Mouse (Mus musculus) liver, adult (tissue): ENCODE data around the gene Zmynd11.
A peak's percentile ranks its signal among the peaks of the same experiment; 100 is the strongest.

Experiments used
- GATA4 ChIP-seq: IDR thresholded peaks from 2 replicates; pipeline ENCODE4 v1.6.1; 2014; ENCODE audit warnings: mild to moderate bottlenecking, low read length; ENCODE audit not compliant: insufficient replicate concordance

Gene Zmynd11

DNA sequence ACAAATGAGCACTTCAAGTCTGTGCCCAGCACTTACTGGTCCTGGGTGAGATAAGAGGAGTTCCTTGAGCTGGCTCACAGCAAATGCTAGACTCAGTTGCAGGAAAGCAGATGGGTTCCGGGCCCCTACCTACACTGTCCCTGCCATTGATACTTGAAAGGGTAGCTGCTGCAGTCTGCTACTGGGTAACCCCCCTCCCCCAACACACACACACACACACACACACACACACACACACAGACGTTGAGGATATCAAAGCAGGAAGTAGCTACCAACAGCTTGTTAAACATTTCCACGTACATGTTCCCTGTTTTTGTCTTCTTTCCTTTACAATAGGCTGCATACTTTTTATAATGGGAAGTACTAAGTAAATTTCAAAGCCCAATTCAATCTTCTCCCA, 127.2 kb downstream of the Zmynd11 start:
- 0 out of 2 replicates have a peak, but pooled peaks have one; percentile 27 for TF ChIP-seq GATA4

DNA sequence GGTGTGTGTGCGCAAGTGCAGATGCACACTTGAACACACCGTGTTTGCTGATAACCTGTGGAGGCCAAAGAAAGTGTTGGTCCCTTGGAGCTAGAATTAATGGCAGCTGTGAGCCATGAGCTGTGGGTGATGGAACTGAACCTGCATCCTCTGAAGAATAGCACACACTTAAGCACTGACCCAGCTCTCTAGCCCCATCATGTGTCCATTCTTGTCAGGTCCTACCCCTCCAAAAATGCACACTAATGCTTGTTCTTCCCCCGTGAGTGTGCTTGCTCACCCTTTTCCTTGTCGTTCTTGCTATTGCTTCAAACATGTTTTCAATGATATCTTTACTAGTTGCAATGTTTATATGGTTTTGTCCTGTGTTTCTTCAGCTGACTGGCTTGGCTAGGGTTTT, 128.6 kb downstream of the Zmynd11 start:
- no peak for TF ChIP-seq GATA4

DNA sequence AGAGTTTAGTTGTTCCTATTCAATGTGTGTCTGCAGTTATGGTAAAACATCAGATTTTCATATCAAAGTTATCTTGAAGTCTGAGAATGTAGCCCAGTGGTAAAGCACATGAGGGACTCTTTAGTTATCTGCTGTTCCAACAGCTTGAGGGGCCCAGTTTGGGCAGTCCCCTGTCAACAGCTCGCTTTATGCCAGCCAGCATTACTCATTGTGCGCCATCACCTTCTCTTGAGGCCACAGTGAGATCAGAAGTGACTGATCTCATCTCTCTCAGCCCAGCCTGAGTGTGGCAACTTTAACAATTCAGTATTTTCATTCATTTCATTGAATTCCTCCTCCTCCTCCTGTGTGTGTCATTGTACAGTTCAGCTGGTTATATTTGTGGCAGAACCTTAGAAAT, 129.2 kb downstream of the Zmynd11 start:
- TF ChIP-seq GATA4 = no peak
